Comparison of ENCODE assay signal across 9 mouse cellular contexts in the genomic region with DNA sequence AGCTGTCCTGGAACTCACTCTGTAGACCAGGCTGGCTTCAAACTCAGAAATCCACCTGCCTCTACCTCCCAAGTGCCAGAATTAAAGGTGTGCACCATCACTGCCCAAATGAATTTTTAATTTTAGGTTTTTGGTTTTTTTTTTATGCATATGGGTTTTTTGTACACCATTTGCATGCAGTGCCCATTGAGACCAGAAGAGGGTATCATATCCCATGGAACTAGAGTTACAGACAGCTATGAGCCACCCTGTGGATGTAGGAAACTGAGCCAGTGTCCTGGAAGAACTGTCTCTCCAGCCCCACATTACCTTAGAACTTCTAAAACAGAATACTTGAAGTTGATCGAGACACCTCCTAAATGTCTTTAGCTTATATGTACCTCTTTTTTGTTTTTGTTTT. TPM values are rescaled to one million over a fixed set of nuclear protein-coding genes. Genes with fewer than 3 reads are reported as not detected.
A peak's percentile ranks its signal among the peaks of the same experiment; 100 is the strongest.
DNase-seq lines count a peak whose midpoint lies in the region; ATAC-seq and TF ChIP-seq lines count a peak whose summit lies in the region.
"Had no signal": no experiment of that assay in that cellular context is flagged by ENCODE, and none has a peak within 500 bp of the region (broad histone marks: within the 10 kb centered on the region; RNA-seq: fewer than 3 reads in every experiment).

No protein-coding gene starts in this region.

- H3K9ac ChIP-seq in MEL (ENCODE audit: control insufficient read depth, low read depth, low read length, poor library complexity, severe bottlenecking): no peak overlapping the region
- H3K9ac ChIP-seq: midbrain, embryonic 15.5 days had no signal

- no peak overlapping the region for H3K27ac ChIP-seq in cerebellum, adult 2 months (ENCODE audit: insufficient read depth, low read length)
- H3K27ac ChIP-seq in MEL (ENCODE audit: control insufficient read depth, low read depth, low read length): no peak overlapping the region
- H3K27ac ChIP-seq: midbrain, embryonic 15.5 days had no signal

- H3K9me3 ChIP-seq in MEL (replicated peaks; ENCODE audit: insufficient read depth, low read length): no peaks in the 10 kb centered on the region
- H3K9me3 ChIP-seq: midbrain, embryonic 15.5 days had no signal

- TF ChIP-seq CTCF in cerebellum, adult 2 months (IDR thresholded peaks at IDR 0.05; ENCODE audit: borderline replicate concordance, insufficient read depth, low read depth, low read length): peak; percentile 19; the same call in 1 of the 2 replicates
- peak; percentile 30 to 74 (median 61); a peak in 5 of 6 replicates for TF ChIP-seq CTCF in MEL (IDR thresholded peaks at IDR 0.05 in 2 of 3, conservative IDR thresholded peaks at IDR 0.05 in 1 of 3; ENCODE audit: control insufficient read depth in 1 of 3, insufficient read depth in 1 of 3, low read depth in 2 of 3, low read length in 3 of 3, poor library complexity in 1 of 3, severe bottlenecking in 1 of 3)

- H3K4me1 ChIP-seq in cerebellum, adult 2 months (ENCODE audit: control insufficient read depth, insufficient read depth, low read length): no peaks in the 10 kb centered on the region
- H3K4me1 ChIP-seq in MEL (ENCODE audit: control insufficient read depth in 1 of 2, insufficient read depth in 2 of 2, low read length in 2 of 2): no peaks in the 10 kb centered on the region
- H3K4me1 ChIP-seq: midbrain, embryonic 15.5 days had no signal

- ATAC-seq in megakaryocyte, adult 5-6 weeks (ENCODE audit: poor library complexity, severe bottlenecking): peak; percentile 57
- ATAC-seq: midbrain, embryonic 15.5 days had no signal

- DNase-seq in cerebellum, adult 2 months: no peak
- DNase-seq in cerebellum, adult 9-10 months: no peak
- peak; percentile 43 for DNase-seq in layer of hippocampus, adult 11-12 months (ENCODE audit: low spot score)
- DNase-seq in layer of hippocampus, postnatal 25 days (ENCODE audit: extremely low spot score in 1 of 2, low spot score in 1 of 2): no peak
- DNase-seq in MEL (ENCODE audit: low read depth, low spot score): peak; percentile 58
- DNase-seq in gastrocnemius, postnatal 36 days: no peak
- DNase-seq in ovary, postnatal 14 days (ENCODE audit: low spot score): no peak

- TF ChIP-seq RAD21 in MEL (IDR thresholded peaks at IDR 0.05; ENCODE audit: low read depth, low read length): peak; percentile 74

- H3K79me2 ChIP-seq in MEL (ENCODE audit: control insufficient read depth, insufficient read depth, low read length, poor library complexity): no peaks in the 10 kb centered on the region

- H3K36me3 ChIP-seq in MEL (ENCODE audit: control insufficient read depth in 1 of 2, insufficient read depth in 2 of 2, low read length in 2 of 2): no peaks in the 10 kb centered on the region

- H3K27me3 ChIP-seq in cerebellum, adult 2 months (ENCODE audit: control insufficient read depth, insufficient read depth, low read length): no peaks in the 10 kb centered on the region
- H3K27me3 ChIP-seq in MEL (ENCODE audit: control insufficient read depth in 1 of 2, insufficient read depth in 2 of 2, low read length in 2 of 2): no peaks in the 10 kb centered on the region
- H3K27me3 ChIP-seq: midbrain, embryonic 15.5 days had no signal

- 93% methylated on average over 1 of the region's 1 CpGs for WGBS in cerebellum, adult 2 months

- TF ChIP-seq POLR2A in cerebellum, adult 2 months (IDR thresholded peaks at IDR 0.05; ENCODE audit: borderline replicate concordance, insufficient read depth, low read length): no peak
- no peak for TF ChIP-seq POLR2A in MEL (IDR thresholded peaks at IDR 0.05; ENCODE audit: control insufficient read depth in 1 of 2, insufficient read depth in 1 of 2, low read depth in 1 of 2, low read length in 2 of 2, poor library complexity in 1 of 2)

- no peak overlapping the region for H3K4me3 ChIP-seq in cerebellum, adult 2 months (replicated peaks; ENCODE audit: insufficient read depth, low read depth, low read length)
- no peak overlapping the region for H3K4me3 ChIP-seq in MEL (ENCODE audit: control insufficient read depth in 1 of 2, insufficient read depth in 1 of 2, low read depth in 2 of 2, low read length in 2 of 2)
- H3K4me3 ChIP-seq: midbrain, embryonic 15.5 days had no signal

- no peak for TF ChIP-seq EP300 in MEL (IDR thresholded peaks at IDR 0.05; ENCODE audit: low read depth in 1 of 2, low read length in 2 of 2)

- intact Hi-C loops in gastrocnemius, postnatal 36 days (cut with DNase I): loop anchor here (5.0 kb wide), 1 partner anchor 199 kb away; no protein-coding TSS in a partner anchor

TF ChIP-seq in MEL, 35 proteins besides CTCF, POLR2A, EP300 and RAD21:
- TF ChIP-seq ELF1 (IDR thresholded peaks at IDR 0.05; ENCODE audit: low read depth, low read length) (no peak), BHLHE40 (IDR thresholded peaks at IDR 0.05; ENCODE audit: borderline replicate concordance, low read depth, low read length) (no peak), GABPA (IDR thresholded peaks at IDR 0.05; ENCODE audit: low read depth, low read length) (no peak), MXI1 (IDR thresholded peaks at IDR 0.05; ENCODE audit: low read depth, low read length) (no peak), ZC3H11A (IDR thresholded peaks at IDR 0.05; ENCODE audit: low read depth, low read length) (peak; percentile 38; the same call in 1 of the 2 replicates), MAFK (IDR thresholded peaks at IDR 0.05; ENCODE audit: borderline replicate concordance, low read depth, low read length) (no peak), SMC3 (IDR thresholded peaks at IDR 0.05; ENCODE audit: low read depth, low read length) (peak; percentile 79), ZNF384 (IDR thresholded peaks at IDR 0.05; ENCODE audit: low read depth, low read length) (peak; percentile 68; the same call in 1 of the 2 replicates), MYC (IDR thresholded peaks at IDR 0.05; ENCODE audit: low read depth, low read length) (no peak), HCFC1 (IDR thresholded peaks at IDR 0.05; ENCODE audit: low read depth, low read length) (no peak), TAL1 (IDR thresholded peaks at IDR 0.05; ENCODE audit: low read length) (no peak), KAT2A (conservative IDR thresholded peaks at IDR 0.05; ENCODE audit: low read depth, low read length) (no peak), USF1 (IDR thresholded peaks at IDR 0.05; ENCODE audit: low read depth, low read length) (no peak), RCOR1 (IDR thresholded peaks at IDR 0.05; ENCODE audit: low read depth, low read length) (no peak), CHD2 (IDR thresholded peaks at IDR 0.05; ENCODE audit: low read length) (no peak), USF2 (IDR thresholded peaks at IDR 0.05; ENCODE audit: borderline replicate concordance in 1 of 2, insufficient read depth in 1 of 2, low read depth in 1 of 2, low read length in 2 of 2) (no peak), ZMIZ1 (IDR thresholded peaks at IDR 0.05; ENCODE audit: low read depth, low read length) (no peak)
TF ChIP-seq in MEL: peak in this region for 3.

RNA-seq across cellular contexts. Expression of a gene that starts 16.5 kb away (rescaled TPM):
- polyA plus RNA-seq in cerebellum, adult 2 months (2012; rRNA removed): 134 and 144 TPM in 2 replicates
- 100 to 1,000 TPM; 172 to 203 TPM for total RNA-seq in layer of hippocampus, postnatal 25 days (2021)
- total RNA-seq in MEL (2012; rRNA removed): 19.0 and 21.0 TPM in 2 replicates
- 10 to 100 TPM in 1 of 2 experiments, not detected in 1; 26.5 TPM for polyA plus RNA-seq in MEL (2012; ENCODE audit: insufficient read depth in 1 of 2, insufficient read length in 2 of 2, low read depth in 1 of 2, low replicate concordance in 2 of 2, missing spikeins in 1 of 2)
- total RNA-seq in megakaryocyte, adult 5-6 weeks (2015): 8.3 and 8.5 TPM in 2 replicates
- total RNA-seq in megakaryocyte, adult 5-6 weeks (2017): 26.0 and 35.4 TPM in 2 replicates
- total RNA-seq in gastrocnemius, postnatal 36 days (2021): 1 to 10 TPM; 4.2 to 4.6 TPM

RNA-seq across cellular contexts. Expression of a gene that starts 54.2 kb away (rescaled TPM):
- polyA plus RNA-seq in cerebellum, adult 2 months (2012; rRNA removed): 50.8 and 54.5 TPM in 2 replicates
- 10 to 100 TPM; 65.9 to 70.6 TPM for total RNA-seq in layer of hippocampus, postnatal 25 days (2021)
- 34.3 and 48.2 TPM in 2 replicates for total RNA-seq in MEL (2012; rRNA removed)
- 10 to 100 TPM in 1 of 2 experiments, not detected in 1; 47.9 TPM for polyA plus RNA-seq in MEL (2012; ENCODE audit: insufficient read depth in 1 of 2, insufficient read length in 2 of 2, low read depth in 1 of 2, low replicate concordance in 2 of 2, missing spikeins in 1 of 2)
- total RNA-seq in megakaryocyte, adult 5-6 weeks (2015): 4.9 and 5.6 TPM in 2 replicates
- 8.3 and 10.6 TPM in 2 replicates for total RNA-seq in megakaryocyte, adult 5-6 weeks (2017)
- total RNA-seq in gastrocnemius, postnatal 36 days (2021): 1 to 10 TPM; 7.2 to 8.1 TPM

Comparison
In these comparisons a context has a peak if more than half of its experiments do, and no peak if none do; other contexts are left out.
1. DNase-seq: peak in layer of hippocampus, adult 11-12 months (single experiment) and MEL (single experiment); none in cerebellum, adult 2 months (0 of 2), cerebellum, adult 9-10 months (single experiment), layer of hippocampus, postnatal 25 days (0 of 2), gastrocnemius, postnatal 36 days (0 of 2) and ovary, postnatal 14 days (single experiment).